Mouse (Mus musculus) midbrain, embryonic 15.5 days (tissue): ENCODE measurements at regions not wholly inside any gene's neighbourhood (a gene's known extent, or its start where the extent isn't known, plus 50 kb on each side); places are given as distances from the start of the nearest gene placed in this dataset.

Source experiments
- ATAC-seq: fragments of 200-750 bp; cut with Nextera tagmentation; replicated peaks from 2 replicates; pipeline ENCODE4 v1.8.0; 2017; ENCODE audit warnings: moderate TSS enrichment
- H3K27ac ChIP-seq: fragments of 300-500 bp; sonication (generic); 2 replicates; pipeline ENCODE4 v1.5.1; 2015; ENCODE audit warnings: mild to moderate bottlenecking, inconsistent platforms
- H3K27me3 ChIP-seq: fragments of 300-500 bp; sonication (generic); replicated peaks from 2 replicates; pipeline ENCODE4 v1.6.1; 2015; ENCODE audit warnings: inconsistent platforms
- H3K36me3 ChIP-seq: fragments of 300-500 bp; sonication (generic); replicated peaks from 2 replicates; pipeline ENCODE4 v1.6.1; 2015; ENCODE audit warnings: inconsistent platforms
- H3K4me1 ChIP-seq: fragments of 300-500 bp; sonication (generic); 2 replicates; pipeline ENCODE4 v1.6.1; 2015; ENCODE audit warnings: inconsistent platforms
- H3K4me2 ChIP-seq: fragments of 300-500 bp; sonication (generic); 2 replicates; pipeline ENCODE4 v1.6.1; 2015; ENCODE audit warnings: inconsistent platforms, mild to moderate bottlenecking, moderate library complexity
- H3K4me3 ChIP-seq: fragments of 300-500 bp; sonication (generic); 2 replicates; pipeline ENCODE4 v1.5.1; 2015; ENCODE audit warnings: mild to moderate bottlenecking, inconsistent platforms
- H3K9ac ChIP-seq: fragments of 300-500 bp; sonication (generic); 2 replicates; pipeline ENCODE4 v1.6.1; 2015; ENCODE audit warnings: mild to moderate bottlenecking, inconsistent platforms
- H3K9me3 ChIP-seq: fragments of 300-500 bp; sonication (generic); 2 replicates; pipeline ENCODE4 v1.6.1; 2016; ENCODE audit warnings: inconsistent platforms
- WGBS: fragments of 180-500 bp; shearing (Covaris S2); methylation state at CpG from one replicate; pipeline ENCODE4 v1.1.7; 2015; ENCODE audit warnings: mixed read lengths; 5-methylcytosine and 5-hydroxymethylcytosine counted together

DNA sequence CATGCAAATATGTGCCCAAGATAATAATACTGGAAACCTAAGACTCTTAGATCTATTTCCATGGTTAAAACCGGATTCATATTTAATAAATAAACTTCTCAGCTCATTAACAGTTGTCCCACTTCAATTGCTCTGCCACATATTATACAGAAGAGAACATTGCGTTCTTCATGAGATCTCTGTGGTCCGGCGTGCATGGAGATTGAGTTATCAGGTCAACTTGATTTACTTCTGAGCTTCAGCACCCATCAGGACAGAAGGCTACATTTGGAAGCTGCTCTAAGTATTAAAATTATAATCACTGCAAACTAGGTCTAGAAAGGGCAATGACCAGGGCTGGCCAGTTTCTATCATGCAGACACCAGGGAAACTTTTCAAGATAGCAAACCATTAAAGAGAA, 295.9 kb upstream of the Cd180 start:
- no peak overlapping the region for H3K4me3 ChIP-seq
- H3K9me3 ChIP-seq, result no peaks in the 10 kb centered on the region
- H3K4me2 ChIP-seq, result no peak overlapping the region
- no peaks in the 10 kb centered on the region for H3K27me3 ChIP-seq
- ATAC-seq, result no peak
- H3K4me1 ChIP-seq, result no peaks in the 10 kb centered on the region
- H3K27ac ChIP-seq, result no peak overlapping the region
- no peaks in the 10 kb centered on the region for H3K36me3 ChIP-seq
- 96% methylated on average over 4 of the region's 4 CpGs for WGBS
- no peak overlapping the region for H3K9ac ChIP-seq

GRCm38 (mm10) chr13:102411840-102412239, 281.5 kb upstream of the Cd180 start:
- Histone ChIP-seq H3K9me3 (no peaks in the 10 kb centered on the region), H3K36me3 (no peaks in the 10 kb centered on the region), H3K9ac (no peak overlapping the region), H3K27me3 (no peaks in the 10 kb centered on the region), H3K4me3 (no peak overlapping the region), H3K4me1 (no peaks in the 10 kb centered on the region), H3K27ac (no peak overlapping the region), H3K4me2 (no peak overlapping the region)
- WGBS, result 92% methylated on average over 4 of the region's 4 CpGs
- no peak for ATAC-seq

DNA sequence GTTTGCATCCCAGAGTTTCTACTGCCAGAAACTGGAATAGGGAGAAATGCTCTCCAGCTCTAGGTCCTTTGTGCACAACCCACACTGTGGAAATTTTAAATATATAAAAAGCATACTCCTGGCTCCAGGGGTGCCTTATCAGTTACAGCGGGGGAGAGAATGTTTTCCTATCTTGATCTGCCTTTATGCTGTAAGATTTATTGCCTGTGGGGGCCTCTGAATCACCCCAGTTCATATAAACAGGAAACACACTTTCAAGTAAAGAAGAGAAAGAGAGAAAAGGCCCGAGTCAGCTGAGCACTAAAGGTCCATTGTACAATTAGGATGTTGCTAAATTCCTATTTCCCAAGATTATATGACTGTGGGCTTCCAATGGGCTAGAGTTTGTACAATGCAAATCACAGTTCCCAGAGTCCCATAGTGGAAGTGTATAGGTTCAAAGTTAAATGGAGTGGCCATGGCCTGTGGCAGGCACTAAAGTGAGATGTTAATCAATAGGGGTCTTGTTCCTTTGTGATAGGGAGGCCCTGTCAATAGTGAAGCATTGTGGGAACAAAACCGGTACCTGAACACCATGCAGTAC, 258.9 kb upstream of the Cd180 start:
- no peak overlapping the region for H3K4me3 ChIP-seq
- WGBS, result 81% methylated on average over 3 of the region's 3 CpGs
- no peak for ATAC-seq

DNA sequence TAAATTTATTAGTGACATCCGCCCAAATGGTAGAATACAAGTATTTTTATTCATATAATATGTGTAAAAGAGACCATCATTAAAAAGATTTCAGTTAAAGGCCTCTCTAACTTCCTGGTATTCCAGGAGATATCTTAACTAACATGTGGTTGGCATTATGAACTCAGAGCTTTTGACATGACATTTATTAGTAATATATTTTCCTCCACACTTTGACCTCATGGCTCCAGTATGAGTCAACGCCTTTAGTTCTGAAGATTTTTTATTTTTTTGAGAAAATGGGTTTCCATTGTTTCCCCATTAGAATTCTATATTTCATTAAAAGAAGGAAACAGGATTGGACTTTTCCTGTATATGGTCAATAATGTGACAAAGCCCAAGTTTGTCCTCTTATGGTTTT, 250.7 kb upstream of the Cd180 start:
- H3K4me3 ChIP-seq, result no peak overlapping the region
- 86% methylated on average over 2 of the region's 2 CpGs for WGBS
- no peak for ATAC-seq

More for the DNA sequence above, 258.9 kb upstream of the Cd180 start:
- H3K4me1 ChIP-seq, result no peaks in the 10 kb centered on the region
- H3K36me3 ChIP-seq, result no peaks in the 10 kb centered on the region
- no peaks in the 10 kb centered on the region for H3K27me3 ChIP-seq
- H3K4me2 ChIP-seq, result no peak overlapping the region
- no peak overlapping the region for H3K27ac ChIP-seq
- H3K9ac ChIP-seq, result no peak overlapping the region
- H3K9me3 ChIP-seq, result no peaks in the 10 kb centered on the region

GRCm38 (mm10) chr13:102447310-102447709, 246.0 kb upstream of the Cd180 start:
- Histone ChIP-seq H3K27ac (no peak overlapping the region), H3K9ac (no peak overlapping the region), H3K4me3 (no peak overlapping the region), H3K4me1 (peaks cover 14% of the 10 kb centered on the region; the same call in 1 of the 2 replicates), H3K4me2 (no peak overlapping the region), H3K36me3 (no peaks in the 10 kb centered on the region), H3K9me3 (no peaks in the 10 kb centered on the region), H3K27me3 (no peaks in the 10 kb centered on the region)
- WGBS, result 84% methylated on average over 5 of the region's 5 CpGs
- no peak for ATAC-seq

More for the DNA sequence above, 250.7 kb upstream of the Cd180 start:
- Histone ChIP-seq H3K4me2 (no peak overlapping the region), H3K9ac (no peak overlapping the region), H3K36me3 (no peaks in the 10 kb centered on the region), H3K9me3 (no peaks in the 10 kb centered on the region), H3K4me1 (no peaks in the 10 kb centered on the region), H3K27me3 (no peaks in the 10 kb centered on the region), H3K27ac (no peak overlapping the region)

DNA sequence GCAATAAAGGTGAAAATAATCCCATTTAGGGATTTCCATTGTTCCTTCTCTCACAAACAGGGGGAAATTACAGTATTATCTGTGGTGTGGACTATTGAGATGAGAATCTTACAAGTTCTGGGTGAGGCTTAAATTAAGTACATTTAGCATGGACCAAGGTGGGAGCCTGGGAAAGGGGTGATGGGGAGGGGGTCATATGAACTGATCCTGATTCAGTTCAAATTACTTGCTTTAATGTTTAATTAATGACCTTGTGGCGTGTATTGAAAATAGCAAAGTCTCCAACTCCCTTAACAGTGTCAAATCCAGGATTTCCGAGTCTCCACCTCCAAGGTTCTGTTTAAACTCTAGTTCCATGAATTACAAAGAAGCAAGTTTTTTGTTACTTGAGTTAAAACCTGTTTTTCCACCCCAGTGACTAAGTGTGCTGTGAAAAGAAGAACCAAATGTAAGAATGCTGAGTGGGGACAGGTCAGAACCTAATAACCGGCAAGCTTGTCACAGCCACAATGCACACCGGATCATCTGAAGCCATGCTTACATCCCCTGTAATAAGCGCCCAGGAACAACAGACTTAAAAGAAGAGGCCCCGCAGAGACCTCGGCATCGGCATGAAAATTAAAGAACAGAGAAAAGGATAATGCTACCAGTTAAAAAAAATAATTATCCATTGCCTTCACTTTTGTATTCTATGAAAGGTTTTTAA, 243.8 kb upstream of the Cd180 start:
- ATAC-seq, result no peak
- 3% methylated on average over 8 of the region's 8 CpGs for WGBS
- Histone ChIP-seq H3K36me3 (no peaks in the 10 kb centered on the region), H3K4me1 (peaks cover 14% of the 10 kb centered on the region; the same call in 1 of the 2 replicates), H3K27ac (no peak overlapping the region), H3K9ac (no peak overlapping the region), H3K27me3 (0 out of 2 replicates have a peak, but pooled peaks cover 2% of the 10 kb centered on the region), H3K4me3 (no peak overlapping the region), H3K4me2 (peak overlapping the region; percentile 27; the same call in 1 of the 2 replicates), H3K9me3 (no peaks in the 10 kb centered on the region)

GRCm38 (mm10) chr13:102451176-102451575, 242.2 kb upstream of the Cd180 start:
- WGBS, result 76% methylated on average over 7 of the region's 7 CpGs
- H3K4me1 ChIP-seq, result peaks cover 14% of the 10 kb centered on the region; the same call in 1 of the 2 replicates
- H3K27ac ChIP-seq, result no peak overlapping the region
- H3K4me2 ChIP-seq, result no peak overlapping the region
- no peak overlapping the region for H3K4me3 ChIP-seq
- no peak for ATAC-seq
- no peaks in the 10 kb centered on the region for H3K36me3 ChIP-seq
- H3K27me3 ChIP-seq, result 0 out of 2 replicates have a peak, but pooled peaks cover 2% of the 10 kb centered on the region
- H3K9ac ChIP-seq, result no peak overlapping the region
- H3K9me3 ChIP-seq, result no peaks in the 10 kb centered on the region

GRCm38 (mm10) chr13:102458711-102459110, 234.6 kb upstream of the Cd180 start:
- Histone ChIP-seq H3K27me3 (no peaks in the 10 kb centered on the region), H3K27ac (no peak overlapping the region), H3K9me3 (no peaks in the 10 kb centered on the region), H3K4me3 (no peak overlapping the region), H3K4me2 (no peak overlapping the region), H3K9ac (no peak overlapping the region), H3K36me3 (no peaks in the 10 kb centered on the region), H3K4me1 (no peaks in the 10 kb centered on the region)
- WGBS, result 20% methylated on average over 2 of the region's 2 CpGs
- ATAC-seq, result no peak

DNA sequence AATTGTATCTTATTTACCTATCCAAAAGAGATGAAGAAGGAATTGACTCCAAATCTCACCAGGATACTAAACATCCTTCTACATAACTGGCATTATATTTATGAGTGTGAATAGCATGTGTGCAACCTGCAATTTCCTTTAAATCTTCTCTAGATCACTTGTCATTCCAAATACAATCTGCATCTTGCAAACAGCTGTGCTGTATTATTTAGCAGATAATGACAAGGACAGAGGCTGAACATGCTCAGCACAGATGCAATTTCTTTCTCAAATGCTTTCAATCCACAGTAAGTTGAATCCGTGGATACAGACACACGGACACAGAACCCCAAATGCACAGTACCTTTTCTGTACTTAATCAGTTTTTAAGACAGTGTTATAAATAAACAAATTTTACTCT, 229.4 kb upstream of the Cd180 start:
- no peak for ATAC-seq

DNA sequence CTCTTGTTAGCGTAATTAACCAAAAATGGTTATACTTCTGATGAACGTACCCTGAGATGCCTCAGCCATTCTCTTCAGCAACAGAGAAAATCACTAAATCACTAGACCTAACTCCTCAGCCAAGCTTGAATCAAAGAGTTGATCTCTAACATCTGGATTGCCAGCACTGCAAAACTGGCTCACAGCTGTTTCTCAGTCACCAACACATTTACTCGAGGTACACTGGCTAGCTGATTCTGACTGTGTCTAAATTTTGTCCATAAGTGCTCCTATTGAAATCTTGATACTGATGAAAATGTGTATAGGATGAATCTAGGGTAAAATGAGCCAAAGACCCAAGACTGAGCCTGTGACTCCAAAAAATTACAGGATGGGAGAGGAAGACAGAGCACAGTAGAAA, 211.5 kb upstream of the Cd180 start:
- Histone ChIP-seq H3K4me2 (no peak overlapping the region), H3K4me1 (no peaks in the 10 kb centered on the region), H3K27me3 (no peaks in the 10 kb centered on the region), H3K4me3 (no peak overlapping the region), H3K36me3 (no peaks in the 10 kb centered on the region), H3K9ac (no peak overlapping the region), H3K27ac (no peak overlapping the region), H3K9me3 (no peaks in the 10 kb centered on the region)
- WGBS, result 89% methylated on average over 3 of the region's 3 CpGs
- no peak for ATAC-seq

More for the DNA sequence above, 229.4 kb upstream of the Cd180 start:
- Histone ChIP-seq H3K9ac (no peak overlapping the region), H3K4me3 (no peak overlapping the region), H3K4me2 (no peak overlapping the region), H3K27ac (no peak overlapping the region), H3K36me3 (no peaks in the 10 kb centered on the region), H3K4me1 (no peaks in the 10 kb centered on the region), H3K27me3 (no peaks in the 10 kb centered on the region), H3K9me3 (no peaks in the 10 kb centered on the region)
- 85% methylated on average over 2 of the region's 2 CpGs for WGBS

DNA sequence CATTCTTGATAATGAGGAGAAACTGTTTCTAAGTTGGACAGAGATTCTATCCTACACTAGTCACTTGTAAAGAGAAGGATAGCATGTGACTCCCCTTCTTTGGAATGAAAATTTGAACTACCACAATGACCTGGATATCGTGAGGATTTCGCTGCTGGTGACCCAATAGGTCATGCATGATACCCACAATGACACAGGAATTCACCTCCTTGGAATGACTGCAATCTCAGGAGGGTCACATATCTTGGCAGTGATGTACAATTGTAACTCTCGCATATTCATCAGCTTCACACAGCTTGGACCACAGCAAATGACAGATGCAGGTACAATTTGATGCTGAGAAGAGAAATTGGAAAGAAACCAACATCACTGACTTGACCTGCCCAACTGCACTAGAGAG, 210.9 kb upstream of the Cd180 start:
- H3K4me3 ChIP-seq, result no peak overlapping the region
- no peak overlapping the region for H3K9ac ChIP-seq
- no peak overlapping the region for H3K4me2 ChIP-seq
- H3K9me3 ChIP-seq, result no peaks in the 10 kb centered on the region
- H3K36me3 ChIP-seq, result no peaks in the 10 kb centered on the region
- 92% methylated on average over 3 of the region's 3 CpGs for WGBS
- no peak for ATAC-seq
- H3K4me1 ChIP-seq, result no peaks in the 10 kb centered on the region
- no peak overlapping the region for H3K27ac ChIP-seq
- H3K27me3 ChIP-seq, result no peaks in the 10 kb centered on the region

DNA sequence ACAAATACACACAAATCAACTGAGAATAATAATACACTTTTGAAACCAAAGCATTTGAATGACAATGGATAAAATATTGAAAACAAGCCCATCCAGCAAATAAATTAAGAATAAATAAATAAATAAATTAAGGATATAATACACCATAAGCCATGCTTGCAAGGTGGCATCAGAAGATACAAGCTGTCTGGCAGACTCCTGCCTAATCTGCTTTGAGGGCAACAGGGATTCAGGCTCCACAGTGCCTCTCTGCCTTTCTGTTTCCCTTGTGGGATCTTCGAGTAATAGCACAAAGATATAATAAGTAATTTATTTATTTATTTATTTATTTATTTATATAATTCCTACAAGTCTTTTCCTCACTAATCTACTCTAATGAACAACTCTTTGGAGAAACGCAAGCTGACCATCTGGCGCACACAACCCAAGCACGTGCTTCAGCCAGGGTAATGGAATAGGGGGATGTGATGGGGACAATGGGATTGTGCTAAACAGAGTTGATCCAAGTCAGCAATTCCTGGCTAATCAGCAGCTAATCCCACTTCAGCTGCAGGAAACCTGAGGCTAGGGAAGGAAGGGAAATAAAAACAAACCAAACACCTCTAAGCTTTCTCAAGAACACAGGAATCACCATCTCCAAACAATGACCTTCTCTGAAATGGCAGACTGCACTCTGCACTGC, 205.8 kb upstream of the Cd180 start:
- Histone ChIP-seq H3K4me3 (no peak overlapping the region), H3K27me3 (no peaks in the 10 kb centered on the region), H3K27ac (no peak overlapping the region), H3K4me1 (no peaks in the 10 kb centered on the region), H3K4me2 (no peak overlapping the region), H3K9ac (no peak overlapping the region), H3K36me3 (no peaks in the 10 kb centered on the region), H3K9me3 (no peaks in the 10 kb centered on the region)
- WGBS, result 32% methylated on average over 4 of the region's 4 CpGs
- no peak; the same call in 1 of the 2 replicates for ATAC-seq
